Mouse (Mus musculus) MEL-GATA-1-ER (cell line): Measurements from ENCODE around the gene Cobl.

Experiments used
- DNase-seq: peaks from one replicate; pipeline ENCODE4 v3.0.0-alpha.2; 2012; ENCODE audit warnings: low read depth; ENCODE audit errors: extremely low read depth

Gene Cobl

DNA sequence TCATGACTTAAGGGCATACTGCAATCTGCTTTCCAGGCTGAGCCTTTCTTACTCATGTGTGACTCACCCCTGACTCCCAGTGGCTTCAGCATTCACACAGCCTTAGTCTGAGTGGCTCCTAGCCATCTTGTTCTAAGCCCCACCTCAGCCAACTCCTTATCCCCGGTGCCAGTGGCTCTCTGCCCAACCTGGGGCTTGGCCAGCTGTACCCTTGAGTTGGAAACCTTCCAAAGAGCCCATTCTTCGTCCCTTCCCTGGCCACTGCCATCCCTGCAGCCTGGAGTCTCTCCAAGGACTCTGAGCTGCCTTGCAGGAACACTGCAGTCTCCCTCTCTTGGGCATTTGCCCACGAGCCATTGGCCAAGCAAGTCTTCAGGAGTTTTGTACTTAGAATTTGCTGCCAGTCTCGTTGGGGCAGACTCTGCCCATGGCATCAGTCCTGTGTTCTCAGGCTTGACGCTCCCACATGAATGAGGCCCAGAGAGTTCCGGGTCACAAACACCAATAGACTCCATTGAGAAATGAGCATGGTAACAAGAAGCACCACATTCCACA is 233.2 kb downstream of the Cobl start:
- DNase-seq: no peak

DNA sequence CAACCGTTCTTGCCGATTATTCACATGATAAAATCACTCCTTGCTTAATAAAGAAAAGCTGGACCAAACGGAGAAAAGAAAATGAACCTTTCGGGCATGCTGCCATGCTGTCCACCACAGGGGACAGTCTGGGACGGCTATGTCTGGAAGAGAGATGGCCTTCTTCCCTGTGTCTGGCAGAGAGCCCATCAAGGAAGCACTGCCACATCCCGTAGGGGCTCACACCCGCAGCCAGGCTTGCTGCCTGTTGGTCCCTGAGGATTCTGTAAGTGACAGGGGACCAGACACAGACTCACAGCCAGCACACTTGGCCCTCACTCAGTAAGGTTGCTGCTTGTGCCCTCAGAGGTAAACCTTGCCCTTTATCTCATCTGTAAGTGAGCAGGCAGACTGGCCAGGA is 235.3 kb downstream of the Cobl start:
- no peak for DNase-seq

- no peak for DNase-seq
Observed at GRCm38 (mm10) chr11:12227343-12227742, 237.4 kb downstream of the Cobl start.

- no peak for DNase-seq
Observed at GRCm38 (mm10) chr11:12219594-12220530, 244.9 kb downstream of the Cobl start.

GRCm38 (mm10) chr11:12216897-12217296 is 247.9 kb downstream of the Cobl start:
- no peak for DNase-seq

DNA sequence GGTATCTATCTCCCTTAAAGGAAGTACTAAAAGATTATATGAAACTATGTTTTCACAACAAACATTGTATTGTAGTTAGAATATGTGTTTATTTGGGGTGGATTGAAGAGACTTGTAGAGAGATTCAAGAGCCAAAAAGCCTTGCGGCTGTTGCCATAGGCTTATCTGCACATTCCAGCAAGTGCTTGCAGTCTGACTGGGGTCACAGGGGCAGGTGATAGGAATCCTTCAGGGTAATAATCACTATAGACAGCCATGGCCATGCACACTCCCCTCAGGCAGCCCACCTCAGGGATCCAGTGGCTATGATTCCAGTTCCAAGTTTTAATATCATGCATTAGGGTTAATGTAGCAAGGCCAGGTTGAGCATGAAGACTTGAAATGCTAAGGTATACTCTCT is 249.2 kb downstream of the Cobl start:
- DNase-seq: no peak

DNA sequence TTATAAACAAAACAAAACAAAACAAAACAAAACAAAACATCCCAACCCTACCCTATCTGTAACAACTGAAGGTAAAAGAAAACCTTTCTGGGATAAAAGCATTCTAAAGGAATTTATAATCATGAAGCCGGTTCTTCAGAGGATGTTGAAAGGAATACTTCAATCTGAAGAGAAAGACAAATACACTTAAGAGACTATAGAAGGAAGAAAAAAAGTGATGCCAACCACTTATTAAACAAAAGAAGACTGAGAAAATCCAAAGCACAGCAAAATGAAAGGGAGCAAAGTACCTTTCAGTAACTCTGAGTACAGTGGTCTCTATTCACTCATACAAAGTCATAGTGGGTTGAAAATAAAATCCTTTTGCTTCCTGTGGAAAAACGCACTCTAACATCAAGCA is 256.2 kb downstream of the Cobl start:
- DNase-seq: no peak

DNA sequence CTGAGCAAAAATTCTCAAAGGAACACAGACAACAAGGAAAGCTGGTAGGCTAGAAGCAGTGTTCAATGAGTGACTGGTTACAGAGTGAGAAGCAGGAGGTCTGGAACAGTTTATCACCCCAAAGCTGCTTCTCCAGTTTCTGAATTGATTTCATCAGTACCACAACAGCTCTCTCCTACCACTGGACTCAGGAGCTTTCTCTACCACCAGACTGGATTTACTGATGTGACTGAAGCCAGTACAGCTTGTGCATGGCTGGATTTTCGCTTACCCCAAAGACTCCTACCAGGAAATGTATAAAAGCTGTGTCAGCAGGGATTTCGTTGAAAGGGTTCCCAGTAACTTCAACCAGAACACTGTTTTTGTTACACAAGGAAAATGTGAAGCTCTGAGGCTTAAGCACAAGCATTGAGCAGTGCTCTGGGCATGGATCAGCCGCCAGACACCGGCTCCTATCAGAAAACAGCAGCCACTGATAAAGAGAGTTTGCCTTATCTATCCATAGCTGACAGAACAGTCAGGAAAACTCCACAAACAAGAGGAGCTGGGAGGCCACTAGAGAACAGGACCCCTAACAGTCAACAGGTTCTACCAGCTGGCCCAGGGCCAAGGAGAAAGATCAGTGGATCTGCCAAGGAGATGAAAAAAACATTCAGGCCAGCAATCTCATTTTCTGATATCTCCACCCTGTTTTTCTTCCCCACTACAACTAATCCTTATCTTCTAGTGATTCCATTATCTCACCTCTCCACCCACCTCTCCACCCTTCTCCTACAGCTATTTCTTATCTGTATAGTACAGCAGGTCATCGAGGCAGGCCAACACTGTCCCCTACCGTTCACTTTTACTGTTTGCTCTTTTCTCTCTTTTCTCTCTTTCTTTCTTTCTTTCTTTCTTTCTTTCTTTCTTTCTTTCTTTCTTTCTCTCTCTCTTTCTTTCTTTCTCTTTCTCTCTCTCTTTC is 259.3 kb downstream of the Cobl start:
- no peak for DNase-seq

- DNase-seq: no peak
Observed at GRCm38 (mm10) chr11:12199441-12199840, 265.3 kb downstream of the Cobl start.

DNA sequence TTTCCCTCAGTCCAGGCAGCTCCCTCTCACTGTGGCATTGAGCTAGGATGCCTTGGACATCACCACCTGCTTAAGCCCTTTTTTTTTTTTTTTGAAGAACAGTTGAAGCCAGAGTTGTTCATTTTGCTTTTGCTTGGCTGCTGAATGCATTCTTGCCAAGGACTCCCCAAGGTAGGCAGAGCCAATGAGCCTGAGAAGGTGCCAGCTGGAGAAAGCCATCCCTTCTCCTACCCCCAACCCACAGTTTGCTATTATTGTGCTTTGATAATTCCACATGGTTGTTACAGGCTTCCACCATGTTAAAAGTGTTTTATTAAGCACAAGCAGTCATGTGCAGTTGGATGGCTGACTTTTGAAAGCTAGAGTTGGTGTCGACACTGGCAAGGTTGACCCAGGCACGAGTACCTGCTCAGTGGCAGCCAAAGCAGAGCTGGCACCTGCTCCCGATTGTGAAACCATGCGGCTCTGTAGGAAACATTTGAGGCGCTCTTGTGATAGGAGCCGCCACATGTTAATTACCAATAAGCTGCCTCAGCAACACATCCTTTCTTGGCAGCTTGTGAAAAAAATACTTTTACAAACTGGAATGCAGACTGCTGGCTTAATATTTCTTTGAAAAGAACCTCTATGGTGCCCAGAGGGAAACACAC is 265.9 kb downstream of the Cobl start:
- no peak for DNase-seq

- no peak for DNase-seq
Observed at GRCm38 (mm10) chr11:12198017-12198416, 266.7 kb downstream of the Cobl start.

DNA sequence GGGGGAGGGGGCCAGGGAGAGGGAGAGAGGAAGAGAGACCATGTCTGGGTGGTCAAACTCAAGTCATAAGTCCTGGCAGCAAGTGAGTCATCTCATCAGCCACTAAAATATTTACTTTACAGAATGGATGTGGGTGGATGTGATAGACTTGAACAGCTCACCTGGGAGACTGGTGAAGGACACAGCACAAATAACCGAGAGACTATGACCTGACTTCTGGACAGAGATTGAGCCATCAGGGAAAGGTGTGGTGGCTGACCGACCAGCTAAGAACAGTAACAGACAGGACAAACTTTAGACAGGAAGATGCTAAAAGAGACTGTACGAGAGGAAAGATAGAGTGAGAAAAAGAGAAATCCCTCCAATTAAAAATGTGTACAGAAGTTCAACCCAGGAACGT is 267.2 kb downstream of the Cobl start:
- no peak for DNase-seq

DNA sequence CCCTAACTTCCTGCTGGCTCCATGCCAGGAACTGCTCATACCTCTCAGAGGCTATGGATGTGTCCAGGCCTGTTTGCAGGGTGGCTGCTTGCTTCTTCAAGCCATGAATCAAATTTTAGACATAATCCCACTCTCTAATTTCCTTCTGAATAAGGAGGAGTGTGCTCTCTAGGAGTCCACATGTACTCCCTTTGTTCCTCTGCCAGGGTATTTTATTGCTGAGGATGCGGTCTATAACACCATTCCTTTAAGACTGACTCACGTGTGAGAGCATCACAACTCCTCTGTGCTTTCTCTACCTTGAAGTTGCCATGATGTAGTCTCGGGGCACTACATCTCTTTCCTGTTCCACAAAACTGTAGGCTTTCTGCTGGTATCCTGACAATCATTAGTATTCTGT is 269.4 kb downstream of the Cobl start:
- no peak for DNase-seq

- DNase-seq: no peak
Observed at GRCm38 (mm10) chr11:12193369-12193768, 271.4 kb downstream of the Cobl start.

DNA sequence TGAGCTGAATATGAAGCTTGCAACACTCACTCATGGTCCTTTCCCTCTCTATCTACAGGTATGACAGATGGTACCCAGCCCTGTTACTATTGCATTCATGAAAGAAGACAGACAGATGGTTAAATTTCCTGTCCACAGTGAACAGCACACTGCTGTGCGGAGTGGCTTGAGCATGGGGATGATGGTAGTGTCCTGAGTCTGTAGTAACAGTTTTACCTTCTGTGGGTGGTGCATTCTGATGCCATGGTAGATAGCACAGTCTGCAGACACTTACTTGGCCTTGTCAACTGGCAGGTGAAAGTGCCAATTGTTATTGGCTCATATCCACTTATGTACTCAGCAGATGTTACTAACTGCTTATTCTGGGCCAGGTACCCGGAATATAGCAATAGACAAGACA is 273.4 kb downstream of the Cobl start:
- no peak for DNase-seq

GRCm38 (mm10) chr11:12190417-12190816 is 274.3 kb downstream of the Cobl start:
- no peak for DNase-seq
